Mouse (Mus musculus) midbrain, embryonic 16.5 days (tissue): Measurements from ENCODE around the gene Gm37240. TPM values are rescaled to one million over a fixed set of nuclear protein-coding genes. Genes with fewer than 3 reads are reported as not detected.

ENCODE experiments used
- ATAC-seq: fragments of 200-750 bp; cut with Nextera tagmentation; 2 replicates; pipeline ENCODE4 v1.8.0; 2017; ENCODE audit warnings: moderate TSS enrichment
- H3K27ac ChIP-seq: fragments of 300-500 bp; sonication (generic); 2 replicates; pipeline ENCODE4 v1.5.1; 2014; ENCODE audit warnings: mild to moderate bottlenecking, low read length, mixed read lengths
- H3K27me3 ChIP-seq: fragments of 300-500 bp; sonication (generic); 2 replicates; pipeline ENCODE4 v1.6.1; 2014; ENCODE audit warnings: low read depth, low read length, mixed read lengths; ENCODE audit not compliant: control insufficient read depth, insufficient read depth
- H3K36me3 ChIP-seq: fragments of 300-500 bp; sonication (generic); 2 replicates; pipeline ENCODE4 v1.6.1; 2014; ENCODE audit warnings: mild to moderate bottlenecking, low read length, moderate library complexity, mixed read lengths; ENCODE audit not compliant: control insufficient read depth, insufficient read depth
- H3K4me1 ChIP-seq: fragments of 300-500 bp; sonication (generic); 2 replicates; pipeline ENCODE4 v1.6.1; 2014; ENCODE audit warnings: mild to moderate bottlenecking, low read length, mixed read lengths; ENCODE audit not compliant: control insufficient read depth, insufficient read depth
- H3K4me2 ChIP-seq: fragments of 300-500 bp; sonication (generic); 2 replicates; pipeline ENCODE4 v1.6.1; 2014; ENCODE audit warnings: mild to moderate bottlenecking, low read length, mixed read lengths
- H3K4me3 ChIP-seq: fragments of 300-500 bp; sonication (generic); 2 replicates; pipeline ENCODE4 v1.5.1; 2014; ENCODE audit warnings: low read depth, mild to moderate bottlenecking, low read length, moderate library complexity, mixed read lengths
- H3K9ac ChIP-seq: fragments of 300-500 bp; sonication (generic); 2 replicates; pipeline ENCODE4 v1.6.1; 2014; ENCODE audit warnings: low read depth, low read length, mixed read lengths
- H3K9me3 ChIP-seq: fragments of 300-500 bp; sonication (generic); replicated peaks from 2 replicates; pipeline ENCODE4 v1.6.1; 2014; ENCODE audit warnings: mild to moderate bottlenecking, low read length, mixed read lengths; ENCODE audit not compliant: control insufficient read depth, poor library complexity, severe bottlenecking
- WGBS: fragments of 180-500 bp; shearing (Covaris S2); extraction: QIAGEN DNeasy Blood & Tissue Kit; methylation state at CpG from one replicate; pipeline ENCODE4 v1.1.7; 2014; 5-methylcytosine and 5-hydroxymethylcytosine counted together
- polyA plus RNA-seq: library from polyadenylated mRNA; unstranded; fragments of >200 nt; fragmentation: Nextera tagmentation; extraction: Ambion mirVana; gene quantifications from 2 replicates; pipeline ENCODE4 v1.2.1, GENCODE M21; 2015

Gm37240 gene
- polyA plus RNA-seq, 1 experiment from 2014 or later = 0.26 TPM

GRCm38 (mm10) chr3:85435406-85435805, 451.9 kb downstream of the Gm37240 start:
- 56% methylated on average over 4 of the region's 4 CpGs for WGBS
- H3K4me3 ChIP-seq = no peak overlapping the region

GRCm38 (mm10) chr3:85431208-85431607, 456.1 kb downstream of the Gm37240 start:
- H3K4me1 ChIP-seq = no peaks in the 10 kb centered on the region
- no peak for ATAC-seq
- no peak overlapping the region for H3K4me2 ChIP-seq
- no peak overlapping the region for H3K9ac ChIP-seq
- no peaks in the 10 kb centered on the region for H3K27me3 ChIP-seq
- no peaks in the 10 kb centered on the region for H3K36me3 ChIP-seq
- H3K27ac ChIP-seq = no peak overlapping the region
- 94% methylated on average over 4 of the region's 4 CpGs for WGBS
- H3K9me3 ChIP-seq = no peaks in the 10 kb centered on the region
- H3K4me3 ChIP-seq = no peak overlapping the region

More at GRCm38 (mm10) chr3:85435406-85435805, 451.9 kb downstream of the Gm37240 start:
- no peak overlapping the region for H3K4me2 ChIP-seq
- no peaks in the 10 kb centered on the region for H3K4me1 ChIP-seq
- H3K27me3 ChIP-seq = no peaks in the 10 kb centered on the region
- H3K27ac ChIP-seq = no peak overlapping the region
- H3K9me3 ChIP-seq = no peaks in the 10 kb centered on the region
- H3K36me3 ChIP-seq = no peaks in the 10 kb centered on the region
- ATAC-seq = no peak
- H3K9ac ChIP-seq = no peak overlapping the region

GRCm38 (mm10) chr3:85423376-85423997, 463.8 kb downstream of the Gm37240 start:
- ATAC-seq = peak; percentile 62

GRCm38 (mm10) chr3:85421403-85421802, 465.9 kb downstream of the Gm37240 start:
- H3K4me1 ChIP-seq = no peaks in the 10 kb centered on the region; the same call in 1 of the 2 replicates
- H3K4me2 ChIP-seq = no peak overlapping the region
- no peak overlapping the region for H3K9ac ChIP-seq
- H3K27ac ChIP-seq = no peak overlapping the region
- H3K27me3 ChIP-seq = no peaks in the 10 kb centered on the region
- H3K36me3 ChIP-seq = no peaks in the 10 kb centered on the region
- WGBS = 71% methylated on average over 9 of the region's 9 CpGs
- no peak overlapping the region for H3K4me3 ChIP-seq
- no peaks in the 10 kb centered on the region for H3K9me3 ChIP-seq
- no peak for ATAC-seq

More at GRCm38 (mm10) chr3:85423376-85423997, 463.8 kb downstream of the Gm37240 start:
- Histone ChIP-seq H3K27me3 (no peaks in the 10 kb centered on the region), H3K9ac (no peak overlapping the region), H3K4me1 (no peaks in the 10 kb centered on the region; the same call in 1 of the 2 replicates), H3K36me3 (no peaks in the 10 kb centered on the region), H3K4me3 (no peak overlapping the region), H3K9me3 (no peaks in the 10 kb centered on the region), H3K4me2 (no peak overlapping the region), H3K27ac (no peak overlapping the region)
- 45% methylated on average over 5 of the region's 5 CpGs for WGBS

GRCm38 (mm10) chr3:85417663-85418062, 469.7 kb downstream of the Gm37240 start:
- Histone ChIP-seq H3K4me1 (no peaks in the 10 kb centered on the region), H3K4me3 (no peak overlapping the region), H3K4me2 (no peak overlapping the region), H3K9me3 (no peaks in the 10 kb centered on the region), H3K9ac (no peak overlapping the region), H3K27me3 (no peaks in the 10 kb centered on the region), H3K27ac (no peak overlapping the region), H3K36me3 (no peaks in the 10 kb centered on the region)
- 84% methylated on average over 4 of the region's 4 CpGs for WGBS
- ATAC-seq = no peak

- Histone ChIP-seq H3K27me3 (no peaks in the 10 kb centered on the region), H3K27ac (no peak overlapping the region), H3K4me3 (no peak overlapping the region), H3K9ac (no peak overlapping the region), H3K9me3 (peaks cover 10% of the 10 kb centered on the region), H3K36me3 (no peaks in the 10 kb centered on the region), H3K4me2 (no peak overlapping the region), H3K4me1 (no peaks in the 10 kb centered on the region)
- ATAC-seq = no peak
These were observed 488.5 kb downstream of the Gm37240 start for GRCm38 (mm10) chr3:85398841-85399240.

- 100% methylated on average over 1 of the region's 1 CpGs for WGBS
- ATAC-seq = no peak
These were observed 488.9 kb downstream of the Gm37240 start for GRCm38 (mm10) chr3:85398483-85398835.

GRCm38 (mm10) chr3:85397816-85398482, 489.4 kb downstream of the Gm37240 start:
- peaks cover 10% of the 10 kb centered on the region for H3K9me3 ChIP-seq
- ATAC-seq = no peak
- no peak overlapping the region for H3K4me2 ChIP-seq
- H3K27ac ChIP-seq = no peak overlapping the region
- no peaks in the 10 kb centered on the region for H3K36me3 ChIP-seq
- H3K4me1 ChIP-seq = no peaks in the 10 kb centered on the region
- no peak overlapping the region for H3K4me3 ChIP-seq
- no peaks in the 10 kb centered on the region for H3K27me3 ChIP-seq
- no peak overlapping the region for H3K9ac ChIP-seq

More at GRCm38 (mm10) chr3:85398483-85398835, 488.9 kb downstream of the Gm37240 start:
- Histone ChIP-seq H3K4me2 (no peak overlapping the region), H3K4me1 (no peaks in the 10 kb centered on the region), H3K27ac (no peak overlapping the region), H3K36me3 (no peaks in the 10 kb centered on the region), H3K9me3 (peaks cover 10% of the 10 kb centered on the region), H3K27me3 (no peaks in the 10 kb centered on the region), H3K4me3 (no peak overlapping the region), H3K9ac (no peak overlapping the region)

DNA sequence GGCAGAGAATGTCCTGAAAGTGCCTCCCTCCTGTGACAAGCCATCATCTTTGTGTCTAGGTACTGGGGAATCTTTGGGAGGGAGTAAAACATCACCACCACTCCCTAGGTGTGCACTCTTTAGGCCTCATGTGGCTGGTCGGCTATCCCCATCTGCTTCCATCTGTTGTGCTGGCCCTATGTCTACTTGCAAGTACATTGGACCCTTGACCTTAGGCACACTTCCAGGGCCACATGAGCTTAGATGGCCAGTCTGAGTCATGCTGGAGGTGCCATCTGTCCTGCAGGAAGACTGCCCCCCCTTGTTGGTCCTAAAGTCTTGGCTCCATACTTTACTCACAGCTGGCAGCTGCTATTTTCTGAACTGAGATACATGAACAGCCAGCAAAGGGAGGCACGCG, 493.9 kb downstream of the Gm37240 start:
- Histone ChIP-seq H3K36me3 (no peaks in the 10 kb centered on the region), H3K9ac (no peak overlapping the region), H3K27ac (no peak overlapping the region), H3K4me1 (no peaks in the 10 kb centered on the region), H3K4me3 (no peak overlapping the region), H3K27me3 (no peaks in the 10 kb centered on the region), H3K4me2 (no peak overlapping the region), H3K9me3 (peaks cover 10% of the 10 kb centered on the region)
- no peak for ATAC-seq
- 93% methylated on average over 3 of the region's 3 CpGs for WGBS
